Mouse (Mus musculus) CH12.LX (cell line): ENCODE data around the gene Kctd14. TPM values are rescaled to one million over a fixed set of nuclear protein-coding genes. Genes with fewer than 3 reads are reported as not detected.
A peak's percentile ranks its signal among the peaks of the same experiment; 100 is the strongest.

Experiments used
- DNase-seq: peaks from one replicate; pipeline ENCODE4 v3.0.0-alpha.2; 2013; ENCODE audit errors: extremely low read depth
- H3K27ac ChIP-seq: 2 replicates; pipeline ENCODE4 v1.5.1; 2012; ENCODE audit warnings: low read depth, mild to moderate bottlenecking, control low read depth, moderate library complexity; ENCODE audit not compliant: insufficient read depth
- H3K27me3 ChIP-seq: replicated peaks from 2 replicates; pipeline ENCODE3; 2012; ENCODE audit warnings: inconsistent platforms
- H3K36me3 ChIP-seq, 2 experiments: replicated peaks in 1 of 2; 2 replicates each; pipeline versions ENCODE3 to v1.6.1; 2012; ENCODE audit warnings: inconsistent platforms in 1 of 2, low read length in 1 of 2, mild to moderate bottlenecking in 1 of 2, mixed read lengths in 1 of 2, moderate library complexity in 1 of 2; ENCODE audit not compliant: control insufficient read depth in 1 of 2, insufficient read depth in 1 of 2
- H3K4me1 ChIP-seq, 2 experiments: 2 replicates each; pipeline ENCODE4 v1.6.1; 2012; ENCODE audit warnings: inconsistent platforms in 1 of 2, moderate library complexity in 1 of 2; ENCODE audit not compliant: insufficient read depth in 2 of 2, control insufficient read depth in 1 of 2
- H3K4me2 ChIP-seq: 2 replicates; pipeline ENCODE4 v1.6.1; 2012; ENCODE audit warnings: low read depth, mild to moderate bottlenecking, control low read depth; ENCODE audit not compliant: poor library complexity, insufficient read depth, severe bottlenecking
- H3K4me3 ChIP-seq, 3 experiments: fragments of 150-350 bp in 1 of 3; sonication (generic) in 1 of 3; replicated peaks in 1 of 3; 2 replicates each; pipeline versions ENCODE3 to v1.5.1; 2011 to 2012; ENCODE audit warnings: low read depth in 2 of 3, low read length in 2 of 3, mild to moderate bottlenecking in 2 of 3, moderate library complexity in 2 of 3, control low read depth in 1 of 3, improper control_type of control experiment in 1 of 3, inconsistent platforms in 1 of 3, mixed read lengths in 1 of 3; ENCODE audit not compliant: poor library complexity in 1 of 3
- H3K79me2 ChIP-seq: replicated peaks from 2 replicates; pipeline ENCODE4 v1.6.1; 2012; ENCODE audit warnings: mild to moderate bottlenecking, moderate library complexity; ENCODE audit not compliant: control insufficient read depth, poor library complexity, insufficient read depth, severe bottlenecking; ENCODE audit errors: extremely low read depth
- H3K9ac ChIP-seq: 2 replicates; pipeline ENCODE4 v1.6.1; 2012; ENCODE audit warnings: low read depth, mild to moderate bottlenecking, control low read depth, moderate library complexity; ENCODE audit not compliant: insufficient read depth
- H3K9me3 ChIP-seq: replicated peaks from 2 replicates; pipeline ENCODE3; 2012; ENCODE audit warnings: low read length, inconsistent platforms, mixed read lengths
- CHD1 ChIP-seq: IDR thresholded peaks from 2 replicates; pipeline ENCODE4 v1.6.1; 2012; ENCODE audit warnings: low read depth, low read length, improper control_type of control experiment, inconsistent platforms
- CHD2 ChIP-seq: IDR thresholded peaks from 2 replicates; pipeline ENCODE4 v1.6.1; 2011; ENCODE audit warnings: low read length, improper control_type of control experiment
- CTCF ChIP-seq, 2 experiments: IDR thresholded peaks in 1 of 2; conservative IDR thresholded peaks in 1 of 2; 2 replicates each; pipeline ENCODE4 v1.5.1; 2011 to 2012; ENCODE audit warnings: low read depth in 2 of 2, low read length in 2 of 2, improper control_type of control experiment in 1 of 2, inconsistent platforms in 1 of 2, mild to moderate bottlenecking in 1 of 2, moderate library complexity in 1 of 2
- EP300 ChIP-seq: IDR thresholded peaks from 2 replicates; pipeline ENCODE4 v1.6.1; 2011; ENCODE audit warnings: low read length, improper control_type of control experiment
- JUND ChIP-seq: conservative IDR thresholded peaks from 2 replicates; pipeline ENCODE4 v1.6.1; 2011; ENCODE audit warnings: low read depth, low read length, improper control_type of control experiment
- MAFK ChIP-seq: IDR thresholded peaks from 2 replicates; pipeline ENCODE4 v1.6.1; 2011; ENCODE audit warnings: low read length, improper control_type of control experiment; ENCODE audit not compliant: insufficient replicate concordance
- MAX ChIP-seq: IDR thresholded peaks from 2 replicates; pipeline ENCODE4 v1.6.1; 2011; ENCODE audit warnings: low read length, improper control_type of control experiment
- MAZ ChIP-seq: IDR thresholded peaks from 2 replicates; pipeline ENCODE4 v1.6.1; 2012; ENCODE audit warnings: low read depth, mild to moderate bottlenecking, inconsistent platforms, low read length, improper control_type of control experiment, moderate library complexity
- NELFE ChIP-seq: IDR thresholded peaks from 2 replicates; pipeline ENCODE4 v1.6.1; 2011; ENCODE audit warnings: low read depth, low read length, improper control_type of control experiment
- POLR2A ChIP-seq: IDR thresholded peaks from 2 replicates; pipeline ENCODE4 v1.6.1; 2011; ENCODE audit warnings: low read depth, mild to moderate bottlenecking, improper control_type of control experiment, low read length
- RAD21 ChIP-seq: IDR thresholded peaks from 2 replicates; pipeline ENCODE4 v1.6.1; 2011; ENCODE audit warnings: low read depth, mild to moderate bottlenecking, low read length, improper control_type of control experiment, moderate library complexity
- RCOR1 ChIP-seq: conservative IDR thresholded peaks from 2 replicates; pipeline ENCODE4 v1.6.1; 2012; ENCODE audit warnings: low read depth, mild to moderate bottlenecking, inconsistent platforms, low read length, improper control_type of control experiment
- SIN3A ChIP-seq: IDR thresholded peaks from 2 replicates; pipeline ENCODE4 v1.6.1; 2012; ENCODE audit warnings: low read length, improper control_type of control experiment, inconsistent platforms
- SMC3 ChIP-seq: IDR thresholded peaks from 2 replicates; pipeline ENCODE4 v1.6.1; 2011; ENCODE audit warnings: low read depth, low read length, improper control_type of control experiment
- TBP ChIP-seq: conservative IDR thresholded peaks from 2 replicates; pipeline ENCODE4 v1.6.1; 2011; ENCODE audit warnings: low read depth, low read length, improper control_type of control experiment
- UBTF ChIP-seq: IDR thresholded peaks from 2 replicates; pipeline ENCODE4 v1.6.1; 2012; ENCODE audit warnings: low read depth, mild to moderate bottlenecking, inconsistent platforms, low read length, improper control_type of control experiment, moderate library complexity
- ZKSCAN1 ChIP-seq: IDR thresholded peaks from 2 replicates; pipeline ENCODE4 v1.6.1; 2012; ENCODE audit warnings: low read depth, inconsistent platforms, low read length, improper control_type of control experiment, borderline replicate concordance
- dilution Hi-C: fragments of 300-500 bp; cut with MboI; formaldehyde crosslinking; loops from 2 replicates; pipeline ENCODE4 v1.14.3; 2020; ENCODE audit warnings: low sequenced_read_pairs; ENCODE audit not compliant: extremely low pct_unique_long_range_greater_than_20kb, extremely low pct_ligation_motif_present
- in situ Hi-C: fragments of 300-500 bp; cut with MboI; formaldehyde crosslinking; loops from 3 replicates; pipeline ENCODE4 v1.14.3; 2019; ENCODE audit warnings: low sequenced_read_pairs, low pct_ligation_motif_present, low pct_unique_long_range_greater_than_20kb, mixed read lengths
- polyA plus RNA-seq: library from polyadenylated mRNA; unstranded; fragments of >175 nt; gene quantifications from 2 replicates; pipeline ENCODE4 v1.2.1, GENCODE M21; 2012; ENCODE audit warnings: low read depth; ENCODE audit not compliant: insufficient read length
- total RNA-seq, 2 experiments: library from RNA; depleted of rRNA; stranded (reverse); fragments of 300-350 nt in 1 of 2; fragments of >200 nt in 1 of 2; gene quantifications; 2 replicates each; pipeline ENCODE4 v1.2.3; 2012 to 2014

Gene Kctd14
- total and polyA plus RNA-seq, 3 experiments: 0.17 to 0.38 TPM; not detected in 1

GRCm38 (mm10) chr7:97438986-97439385 is 12.1 kb upstream of the Kctd14 start:
- no peak overlapping the region for H3K27ac ChIP-seq
- dilution Hi-C loops: no loop called here
- H3K9me3 ChIP-seq: peaks cover 7% of the 10 kb centered on the region
- no peaks in the 10 kb centered on the region for H3K79me2 ChIP-seq
- no peak for TF ChIP-seq JUND
- no peak for TF ChIP-seq CHD1
- no peak for TF ChIP-seq MAFK
- no peak for TF ChIP-seq MAZ
- no peak for TF ChIP-seq ZKSCAN1
- no peak for TF ChIP-seq RCOR1
- TF ChIP-seq TBP: no peak
- TF ChIP-seq MAX: no peak
- no peak for TF ChIP-seq EP300
- no peak for TF ChIP-seq POLR2A
- H3K27me3 ChIP-seq: no peaks in the 10 kb centered on the region
- H3K4me2 ChIP-seq: no peak overlapping the region
- no peak overlapping the region for H3K4me3 ChIP-seq
- in situ Hi-C loops: loop anchor here (25.0 kb wide), 2 partner anchors 248 to 523 kb away; partner anchors contain the start of gene Clns1a
- H3K9ac ChIP-seq: no peak overlapping the region
- H3K36me3 ChIP-seq: no peaks in the 10 kb centered on the region
- DNase-seq: no peak
- peaks cover 0 to 8% of the 10 kb centered on the region in 2 experiments; a peak in 1 of 4 replicates for H3K4me1 ChIP-seq

GRCm38 (mm10) chr7:97446171-97446925 is 4.8 kb upstream of the Kctd14 start:
- TF ChIP-seq NELFE: no peak
- TF ChIP-seq TBP: no peak
- TF ChIP-seq UBTF: no peak
- no peak for DNase-seq
- no peak overlapping the region for H3K27ac ChIP-seq
- no peaks in the 10 kb centered on the region for H3K79me2 ChIP-seq
- H3K9ac ChIP-seq: no peak overlapping the region
- in situ Hi-C loops (loop anchor here (25.0 kb wide), 2 partner anchors 241 to 516 kb away; partner anchors contain the start of gene Clns1a), dilution Hi-C loops (no loop called here)
- no peak overlapping the region for H3K4me3 ChIP-seq
- peaks cover 0 to 6% of the 10 kb centered on the region in 2 experiments; a peak in 2 of 4 replicates for H3K4me1 ChIP-seq
- no peaks in the 10 kb centered on the region for H3K36me3 ChIP-seq
- H3K27me3 ChIP-seq: no peaks in the 10 kb centered on the region
- peaks cover 2% of the 10 kb centered on the region for H3K9me3 ChIP-seq
- no peak overlapping the region for H3K4me2 ChIP-seq

- H3K4me2 ChIP-seq: no peak overlapping the region
Observed at GRCm38 (mm10) chr7:97447050-97447531, 4.0 kb upstream of the Kctd14 start.

More at GRCm38 (mm10) chr7:97447050-97447531, 4.0 kb upstream of the Kctd14 start:
- Histone ChIP-seq H3K9ac (no peak overlapping the region), H3K27me3 (no peaks in the 10 kb centered on the region), H3K9me3 (peaks cover 2% of the 10 kb centered on the region), H3K36me3 (no peaks in the 10 kb centered on the region), H3K79me2 (no peaks in the 10 kb centered on the region), H3K4me3 (no peak overlapping the region), H3K27ac (no peak overlapping the region), H3K4me1 (peaks cover 0 to 6% of the 10 kb centered on the region in 2 experiments; a peak in 2 of 4 replicates)
- DNase-seq: no peak
- TF ChIP-seq SIN3A (no peak), RAD21 (peak; percentile 8), CHD2 (no peak), CTCF (conservative IDR thresholded peaks at IDR 0.05 in 1 of 2, IDR thresholded peaks at IDR 0.05 in 1 of 2; ENCODE audit: low read depth in 2 of 2, low read length in 2 of 2) (0 out of 4 replicates have a peak, but pooled peaks of 1 of the 2 experiments have one; percentile 3), SMC3 (no peak)
- dilution Hi-C loops (no loop called here), in situ Hi-C loops (loop anchor here (25.0 kb wide), 2 partner anchors 240 to 515 kb away; partner anchors contain the start of gene Clns1a)
